Mouse (Mus musculus) splenic B cell, adult 2 months (primary cell): ENCODE results near the gene Gm10378.
"Not testable (repeated sequence)": the region's sequence is repeated elsewhere in the genome, so short reads cannot be mapped to it uniquely, and the experiment has no call there.

Experiments
- DNase-seq: peaks from one replicate; pipeline ENCODE4 v3.0.0-alpha.2; 2011; ENCODE audit warnings: low read depth, low spot score
- H3K27me3 ChIP-seq: 2 replicates; pipeline ENCODE4 v1.6.1; 2012; ENCODE audit warnings: mild to moderate bottlenecking, low read length, moderate library complexity, mixed read lengths; ENCODE audit not compliant: control insufficient read depth, poor library complexity, insufficient read depth, severe bottlenecking
- H3K36me3 ChIP-seq: 2 replicates; pipeline ENCODE4 v1.6.1; 2012; ENCODE audit warnings: mild to moderate bottlenecking, low read length, moderate library complexity, mixed read lengths; ENCODE audit not compliant: control insufficient read depth, poor library complexity, insufficient read depth, severe bottlenecking

Gene Gm10378

GRCm38 (mm10) chr14:42655638-42656037 is at the start of gene Gm10378:
Gene Gm10378, plus strand, starts transcription at chr14:42655938.
- not testable (repeated sequence) for H3K27me3 ChIP-seq, DNase-seq, H3K36me3 ChIP-seq

DNA sequence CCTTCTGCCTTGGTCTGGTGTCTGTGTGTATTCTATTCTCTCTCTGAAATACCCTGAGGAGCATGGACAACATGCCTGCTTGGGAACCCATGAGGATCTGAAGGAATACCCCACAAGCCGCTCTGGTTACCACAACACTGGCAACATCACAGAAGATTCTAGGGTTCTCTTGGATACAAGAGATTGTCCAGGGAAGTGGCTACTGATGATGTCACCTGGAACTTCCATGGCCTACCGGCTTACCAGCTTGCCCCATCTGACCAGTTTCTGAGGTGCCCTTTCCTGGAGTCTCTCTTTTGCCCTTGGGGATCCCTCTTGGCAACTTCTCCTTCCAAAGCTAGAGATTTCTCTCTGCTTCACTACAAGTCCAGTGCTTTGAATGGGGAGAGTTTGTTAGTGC is 13.9 kb upstream of the Gm10378 start, which contains the start of gene Gm3633:
Gene Gm3633, minus strand, starts transcription at position 101 of the 400 bp plus-strand sequence.
- H3K27me3 ChIP-seq, H3K36me3 ChIP-seq: not testable (repeated sequence)

More for the DNA sequence above, 13.9 kb upstream of the Gm10378 start, which contains the start of gene Gm3633:
- DNase-seq = not testable (repeated sequence)
